10 mouse cellular contexts compared by ENCODE assay signal in the genomic region with DNA sequence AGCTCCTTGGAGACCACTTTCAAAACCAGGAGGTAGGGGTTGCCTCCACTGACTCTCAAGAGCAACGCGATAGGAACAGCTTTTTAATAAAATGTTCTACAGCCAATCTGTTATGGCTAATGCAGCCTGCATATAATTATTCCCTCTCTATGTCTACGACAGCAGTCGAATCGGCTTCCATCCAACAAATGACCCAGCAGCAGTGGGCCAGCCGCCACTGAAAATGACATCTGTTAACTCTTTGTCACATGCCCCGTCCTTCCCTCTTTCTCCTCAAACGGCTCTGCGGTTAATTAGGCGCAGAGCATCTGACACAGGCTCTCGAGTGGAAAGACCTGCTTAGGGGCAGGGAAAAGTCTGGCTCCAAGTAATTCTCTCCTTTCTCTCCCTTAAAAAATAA. TPM values are rescaled to one million over a fixed set of nuclear protein-coding genes. Genes with fewer than 3 reads are reported as not detected.
DNase-seq lines count a peak whose midpoint lies in the region; ATAC-seq and TF ChIP-seq lines count a peak whose summit lies in the region.
"Had no signal": no experiment of that assay in that cellular context is flagged by ENCODE, and none has a peak within 500 bp of the region (broad histone marks: within the 10 kb centered on the region; RNA-seq: fewer than 3 reads in every experiment).

No protein-coding gene starts in this region.

- H3K27ac ChIP-seq in left cerebral cortex, adult 2 months = no peak overlapping the region
- peak overlapping the region; percentile 65 for H3K27ac ChIP-seq in forebrain, embryonic 11.5 days (ENCODE audit: low read depth, low read length)
- 0 out of 2 replicates have a peak overlapping the region, but pooled peaks have one; percentile 17 for H3K27ac ChIP-seq in neural tube, embryonic 11.5 days (ENCODE audit: low read depth, low read length)

- H3K4me2 ChIP-seq in forebrain, embryonic 11.5 days (ENCODE audit: low read depth, low read length, severe bottlenecking) = no peak overlapping the region
- no peak overlapping the region for H3K4me2 ChIP-seq in neural tube, embryonic 11.5 days (ENCODE audit: low read depth)

- peaks cover 13% of the 10 kb centered on the region; the same call in 1 of the 2 replicates for H3K4me1 ChIP-seq in forebrain, embryonic 11.5 days (replicated peaks; ENCODE audit: control insufficient read depth, insufficient read depth, low read length)
- 0 out of 2 replicates have a peak, but pooled peaks cover 4% of the 10 kb centered on the region for H3K4me1 ChIP-seq in neural tube, embryonic 11.5 days (ENCODE audit: control insufficient read depth, insufficient read depth, low read length)

- ATAC-seq in forebrain, embryonic 11.5 days (replicated peaks; ENCODE audit: low FRiP score) = peak; percentile 60
- peak; percentile 53 for ATAC-seq in neural tube, embryonic 11.5 days (ENCODE audit: insufficient read depth, low FRiP score, low TSS enrichment)
- ATAC-seq: Patski had no signal

- peak; percentile 91 for DNase-seq in left cerebral cortex, postnatal 4 days
- no peak for DNase-seq in left cerebral cortex, adult 2 months (ENCODE audit: extremely low spot score in 1 of 2, low spot score in 2 of 2)
- peak; percentile 64 for DNase-seq in forebrain, embryonic 11.5 days (ENCODE audit: low spot score)
- DNase-seq in kidney, postnatal 14 days = peak; percentile 35
- DNase-seq in neural tube, embryonic 11.5 days (ENCODE audit: low spot score) = peak; percentile 53
- DNase-seq in thymus, adult 18-20 months = no peak
- no peak for DNase-seq in spleen, postnatal 4 days (ENCODE audit: low spot score in 2 of 2)
- DNase-seq in thymus, postnatal 10 days (ENCODE audit: low spot score in 2 of 2) = no peak

- intact Hi-C loops in left cerebral cortex, postnatal 4 days (cut with DNase I) = no loop called here
- intact Hi-C loops in left cerebral cortex, adult 2 months (cut with DNase I) = no loop called here

- H3K9me3 ChIP-seq in forebrain, embryonic 11.5 days (ENCODE audit: control insufficient read depth, low read length) = no peaks in the 10 kb centered on the region
- H3K9me3 ChIP-seq in neural tube, embryonic 11.5 days (ENCODE audit: control insufficient read depth, low read length) = no peaks in the 10 kb centered on the region

- TF ChIP-seq CTCF in left cerebral cortex, adult 2 months (IDR thresholded peaks at IDR 0.05) = no peak

- H3K9ac ChIP-seq in forebrain, embryonic 11.5 days (ENCODE audit: low read length) = no peak overlapping the region
- H3K9ac ChIP-seq in neural tube, embryonic 11.5 days (ENCODE audit: low read length) = no peak overlapping the region

- 9% methylated on average over 11 of the region's 11 CpGs for WGBS in forebrain, embryonic 11.5 days
- WGBS in neural tube, embryonic 11.5 days = 21% methylated on average over 11 of the region's 11 CpGs

- no peaks in the 10 kb centered on the region for H3K27me3 ChIP-seq in forebrain, embryonic 11.5 days (ENCODE audit: control insufficient read depth, insufficient read depth, low read length)
- H3K27me3 ChIP-seq in neural tube, embryonic 11.5 days (ENCODE audit: control insufficient read depth, insufficient read depth, low read length) = no peaks in the 10 kb centered on the region

- no peak overlapping the region for H3K4me3 ChIP-seq in left cerebral cortex, adult 2 months
- H3K4me3 ChIP-seq in forebrain, embryonic 11.5 days (ENCODE audit: low read depth, low read length) = no peak overlapping the region
- H3K4me3 ChIP-seq in neural tube, embryonic 11.5 days (ENCODE audit: low read depth, low read length) = no peak overlapping the region
- H3K4me3 ChIP-seq: myocyte had no signal

- no peaks in the 10 kb centered on the region for H3K36me3 ChIP-seq in forebrain, embryonic 11.5 days (ENCODE audit: control insufficient read depth, insufficient read depth, low read length)
- no peaks in the 10 kb centered on the region for H3K36me3 ChIP-seq in neural tube, embryonic 11.5 days (ENCODE audit: control insufficient read depth, insufficient read depth, low read length)

RNA-seq across cellular contexts. Expression of gene Kctd15, which starts 49.8 kb away (rescaled TPM):
- 10 to 100 TPM; 41.6 to 47.3 TPM for total RNA-seq in left cerebral cortex, postnatal 4 days (2021)
- 10 to 100 TPM; 12.2 to 12.4 TPM for total RNA-seq in left cerebral cortex, adult 2 months (2021)
- 22.4 and 24.3 TPM in 2 replicates for polyA plus RNA-seq in forebrain, embryonic 11.5 days (2014; fragmentation: Nextera tagmentation; extraction: Ambion mirVana)
- polyA plus RNA-seq in neural tube, embryonic 11.5 days (2014; fragmentation: Nextera tagmentation; extraction: Ambion mirVana) = 19.4 and 22.7 TPM in 2 replicates

Comparison
In these comparisons a context has a peak if more than half of its experiments do, and no peak if none do; other contexts are left out.
1. DNase-seq: peak in left cerebral cortex, postnatal 4 days (single experiment), forebrain, embryonic 11.5 days (single experiment), kidney, postnatal 14 days (single experiment) and neural tube, embryonic 11.5 days (single experiment); none in left cerebral cortex, adult 2 months (0 of 2), thymus, adult 18-20 months (0 of 2), spleen, postnatal 4 days (0 of 2) and thymus, postnatal 10 days (0 of 2).